Mouse (Mus musculus): Measurements from ENCODE around the gene Timeless. TPM values are rescaled to one million over a fixed set of nuclear protein-coding genes. Genes with fewer than 3 reads are reported as not detected.
"Not testable (repeated sequence)": the region's sequence is repeated elsewhere in the genome, so short reads cannot be mapped to it uniquely, and the experiment has no call there.

Gene Timeless
- polyA plus RNA-seq, 1 experiment from 2014 or later, result 68.2 TPM

GRCm38 (mm10) chr10:128290594-128290993, 58.7 kb downstream of the Timeless start:
- not testable (repeated sequence) for H3K9me3 ChIP-seq (ENCODE audit: control insufficient read depth, low read length); H3K27ac ChIP-seq (ENCODE audit: low read depth, low read length); ATAC-seq (ENCODE audit: low FRiP score, low TSS enrichment); H3K4me3 ChIP-seq (ENCODE audit: low read length); H3K4me2 ChIP-seq (replicated peaks; ENCODE audit: low read depth, low read length); H3K4me1 ChIP-seq (ENCODE audit: control insufficient read depth, insufficient read depth, low read length); H3K27me3 ChIP-seq (ENCODE audit: control insufficient read depth, insufficient read depth, low read length); H3K9ac ChIP-seq (ENCODE audit: low read depth, low read length)
- peaks cover 13% of the 10 kb centered on the region; the same call in 1 of the 2 replicates for H3K36me3 ChIP-seq (ENCODE audit: control insufficient read depth, insufficient read depth, low read length)
- WGBS, result 67% methylated on average over 1 of the region's 1 CpGs

GRCm38 (mm10) chr10:128296370-128297090, 64.7 kb downstream of the Timeless start:
- H3K4me1 ChIP-seq (ENCODE audit: control insufficient read depth, insufficient read depth, low read length), result no peaks in the 10 kb centered on the region
- H3K9ac ChIP-seq (ENCODE audit: low read depth, low read length), result no peak overlapping the region
- no peak overlapping the region for H3K27ac ChIP-seq (ENCODE audit: low read depth, low read length)
- no peaks in the 10 kb centered on the region for H3K27me3 ChIP-seq (ENCODE audit: control insufficient read depth, insufficient read depth, low read length)
- H3K9me3 ChIP-seq (ENCODE audit: control insufficient read depth, low read length), result no peaks in the 10 kb centered on the region
- no peaks in the 10 kb centered on the region for H3K36me3 ChIP-seq (ENCODE audit: control insufficient read depth, insufficient read depth, low read length)
- no peak overlapping the region for H3K4me3 ChIP-seq (ENCODE audit: low read length)
- no peak for ATAC-seq (ENCODE audit: low FRiP score, low TSS enrichment)
- WGBS, result 80% methylated on average over 13 of the region's 13 CpGs
- no peak overlapping the region for H3K4me2 ChIP-seq (replicated peaks; ENCODE audit: low read depth, low read length)

- H3K4me1 ChIP-seq (ENCODE audit: control insufficient read depth, insufficient read depth, low read length), result peaks cover 2% of the 10 kb centered on the region; the same call in 1 of the 2 replicates
- 0 out of 2 replicates have a peak overlapping the region, but pooled peaks have one; percentile 0 for H3K9ac ChIP-seq (ENCODE audit: low read depth, low read length)
- ATAC-seq (ENCODE audit: low FRiP score, low TSS enrichment), result no peak
- H3K4me2 ChIP-seq (replicated peaks; ENCODE audit: low read depth, low read length), result no peak overlapping the region
- H3K9me3 ChIP-seq (ENCODE audit: control insufficient read depth, low read length), result no peaks in the 10 kb centered on the region
- no peak overlapping the region for H3K4me3 ChIP-seq (ENCODE audit: low read length)
- no peak overlapping the region for H3K27ac ChIP-seq (ENCODE audit: low read depth, low read length)
- WGBS, result 80% methylated on average over 4 of the region's 4 CpGs
- H3K27me3 ChIP-seq (ENCODE audit: control insufficient read depth, insufficient read depth, low read length), result no peaks in the 10 kb centered on the region
- H3K36me3 ChIP-seq (ENCODE audit: control insufficient read depth, insufficient read depth, low read length), result no peaks in the 10 kb centered on the region
Observed at GRCm38 (mm10) chr10:128297221-128297620, 65.4 kb downstream of the Timeless start.

GRCm38 (mm10) chr10:128297622-128298021, 65.8 kb downstream of the Timeless start:
- H3K4me2 ChIP-seq (replicated peaks; ENCODE audit: low read depth, low read length), result no peak overlapping the region
- H3K27ac ChIP-seq (ENCODE audit: low read depth, low read length), result no peak overlapping the region

GRCm38 (mm10) chr10:128298243-128298642, 66.4 kb downstream of the Timeless start:
- H3K27ac ChIP-seq (ENCODE audit: low read depth, low read length), result no peak overlapping the region
- no peak overlapping the region for H3K9ac ChIP-seq (ENCODE audit: low read depth, low read length)
- no peak overlapping the region for H3K4me3 ChIP-seq (ENCODE audit: low read length)
- WGBS, result 71% methylated on average over 6 of the region's 6 CpGs
- no peaks in the 10 kb centered on the region for H3K27me3 ChIP-seq (ENCODE audit: control insufficient read depth, insufficient read depth, low read length)
- H3K9me3 ChIP-seq (ENCODE audit: control insufficient read depth, low read length), result no peaks in the 10 kb centered on the region
- no peak for ATAC-seq (ENCODE audit: low FRiP score, low TSS enrichment)
- no peak overlapping the region for H3K4me2 ChIP-seq (replicated peaks; ENCODE audit: low read depth, low read length)
- peaks cover 4% of the 10 kb centered on the region; the same call in 1 of the 2 replicates for H3K4me1 ChIP-seq (ENCODE audit: control insufficient read depth, insufficient read depth, low read length)
- no peaks in the 10 kb centered on the region for H3K36me3 ChIP-seq (ENCODE audit: control insufficient read depth, insufficient read depth, low read length)

More at GRCm38 (mm10) chr10:128297622-128298021, 65.8 kb downstream of the Timeless start:
- ATAC-seq (ENCODE audit: low FRiP score, low TSS enrichment), result no peak
- H3K9me3 ChIP-seq (ENCODE audit: control insufficient read depth, low read length), result no peaks in the 10 kb centered on the region
- no peaks in the 10 kb centered on the region for H3K27me3 ChIP-seq (ENCODE audit: control insufficient read depth, insufficient read depth, low read length)
- 73% methylated on average over 11 of the region's 11 CpGs for WGBS
- no peak overlapping the region for H3K4me3 ChIP-seq (ENCODE audit: low read length)
- H3K4me1 ChIP-seq (ENCODE audit: control insufficient read depth, insufficient read depth, low read length), result peaks cover 4% of the 10 kb centered on the region; the same call in 1 of the 2 replicates
- no peaks in the 10 kb centered on the region for H3K36me3 ChIP-seq (ENCODE audit: control insufficient read depth, insufficient read depth, low read length)
- 0 out of 2 replicates have a peak overlapping the region, but pooled peaks have one; percentile 0 for H3K9ac ChIP-seq (ENCODE audit: low read depth, low read length)

GRCm38 (mm10) chr10:128298702-128299171, 66.9 kb downstream of the Timeless start, which contains the start of gene Il23a:
Gene Il23a, minus strand, starts transcription at chr10:128298752.
- Histone ChIP-seq H3K4me1 (ENCODE audit: control insufficient read depth, insufficient read depth, low read length) (peaks cover 5% of the 10 kb centered on the region), H3K27me3 (ENCODE audit: control insufficient read depth, insufficient read depth, low read length) (no peaks in the 10 kb centered on the region), H3K36me3 (ENCODE audit: control insufficient read depth, insufficient read depth, low read length) (no peaks in the 10 kb centered on the region), H3K9ac (ENCODE audit: low read depth, low read length) (0 out of 2 replicates have a peak within 1 kb of the TSS, but pooled peaks have one; percentile 0), H3K4me2 (replicated peaks; ENCODE audit: low read depth, low read length) (no peak within 1 kb of the TSS), H3K27ac (ENCODE audit: low read depth, low read length) (no peak within 1 kb of the TSS), H3K4me3 (ENCODE audit: low read length) (no peak within 1 kb of the TSS), H3K9me3 (ENCODE audit: control insufficient read depth, low read length) (no peaks in the 10 kb centered on the region)
- ATAC-seq (ENCODE audit: low FRiP score, low TSS enrichment), result no peak
- WGBS, result 82% methylated on average over 11 of the region's 11 CpGs

- no peaks in the 10 kb centered on the region for H3K9me3 ChIP-seq (ENCODE audit: control insufficient read depth, low read length)
- no peaks in the 10 kb centered on the region for H3K27me3 ChIP-seq (ENCODE audit: control insufficient read depth, insufficient read depth, low read length)
- peak overlapping the region; percentile 96 for H3K27ac ChIP-seq (ENCODE audit: low read depth, low read length)
- ATAC-seq (ENCODE audit: low FRiP score, low TSS enrichment), result no peak
- H3K4me1 ChIP-seq (ENCODE audit: control insufficient read depth, insufficient read depth, low read length), result peaks cover 13% of the 10 kb centered on the region
- peaks cover 2% of the 10 kb centered on the region; the same call in 1 of the 2 replicates for H3K36me3 ChIP-seq (ENCODE audit: control insufficient read depth, insufficient read depth, low read length)
- H3K9ac ChIP-seq (ENCODE audit: low read depth, low read length), result peak overlapping the region; percentile 77
- H3K4me2 ChIP-seq (replicated peaks; ENCODE audit: low read depth, low read length), result peak overlapping the region; percentile 61
- WGBS, result 36% methylated on average over 3 of the region's 3 CpGs
- peak overlapping the region; percentile 53 for H3K4me3 ChIP-seq (ENCODE audit: low read length)
Observed at GRCm38 (mm10) chr10:128302357-128302756, 70.5 kb downstream of the Timeless start.

Data from kidney, embryonic 14.5 days (tissue).